Mouse (Mus musculus) ovary, postnatal 14 days (tissue): ENCODE measurements around the gene Abhd10.

ENCODE experiments used
- DNase-seq: peaks from one replicate; pipeline ENCODE4 v3.0.0; 2022; ENCODE audit warnings: low spot score

Gene Abhd10

GRCm38 (mm10) chr16:45742615-45743476 lies at the start of gene Abhd10:
TSS of gene Abhd10 (minus strand) at chr16:45742955.
- DNase-seq: peak; percentile 93

DNA sequence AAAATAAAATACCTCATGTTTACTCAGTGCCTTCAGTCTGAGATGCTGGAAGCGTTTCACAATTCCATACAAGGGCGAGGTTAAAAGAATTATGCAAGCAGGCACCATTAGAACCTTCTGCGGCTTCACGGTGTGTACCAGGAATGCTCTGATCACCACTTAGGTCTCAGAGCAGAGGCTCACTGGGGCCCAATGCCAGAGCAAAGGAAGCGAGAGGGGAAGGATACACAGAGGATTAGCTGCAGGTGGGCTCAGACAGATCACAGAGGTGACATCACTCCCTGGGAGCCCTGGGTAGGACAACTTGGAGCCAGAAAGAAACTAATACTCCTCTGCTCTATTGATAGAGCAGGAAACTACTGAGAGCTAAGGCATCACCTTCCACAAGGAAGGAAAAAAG lies 48.5 kb upstream of the Abhd10 start:
- no peak for DNase-seq

DNA sequence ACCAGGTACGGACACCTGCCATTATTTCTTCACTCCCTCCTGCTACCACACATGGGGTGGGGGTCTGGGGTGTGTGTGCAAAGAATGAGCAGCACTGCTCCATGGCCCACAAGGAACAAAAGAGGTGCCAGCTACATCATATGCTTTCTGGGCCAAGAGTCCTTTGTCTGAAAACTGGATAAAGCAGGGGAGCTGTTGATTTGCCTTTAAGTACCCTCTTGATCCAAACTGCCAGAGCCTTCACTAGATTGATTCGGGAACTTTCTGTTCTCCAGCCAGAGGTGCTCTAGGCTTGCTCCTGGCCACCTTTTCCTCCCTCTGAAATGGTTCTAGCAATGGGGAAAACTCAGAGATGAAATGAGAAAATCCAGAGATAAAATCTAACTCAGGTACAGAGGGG lies 46.6 kb upstream of the Abhd10 start:
- no peak for DNase-seq

DNA sequence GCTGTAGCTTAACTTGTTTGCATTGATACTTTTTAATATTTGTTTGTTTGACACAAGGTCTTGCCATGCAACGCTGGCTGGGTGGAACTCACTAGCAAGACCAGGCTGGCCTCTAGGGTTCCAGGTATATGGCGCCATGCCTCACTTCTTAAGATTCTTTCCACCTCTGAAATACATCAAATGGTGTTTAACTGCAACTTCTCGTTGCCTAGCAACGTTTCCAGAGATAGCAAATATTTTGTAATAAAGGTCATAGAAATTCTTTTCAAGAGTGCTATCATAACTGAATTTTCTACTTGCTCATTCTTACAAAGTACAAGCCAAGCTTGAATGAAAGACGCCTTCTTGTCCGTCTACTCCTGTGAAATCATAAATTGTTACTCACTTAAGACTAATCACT lies 44.9 kb upstream of the Abhd10 start:
- DNase-seq: no peak

- no peak for DNase-seq
Observed at GRCm38 (mm10) chr16:45786639-45787038, 43.9 kb upstream of the Abhd10 start.

- DNase-seq: no peak
Observed at GRCm38 (mm10) chr16:45780001-45780400, 37.2 kb upstream of the Abhd10 start.

GRCm38 (mm10) chr16:45774813-45775212 lies 32.1 kb upstream of the Abhd10 start:
- no peak for DNase-seq

GRCm38 (mm10) chr16:45770914-45771313 lies 28.2 kb upstream of the Abhd10 start:
- no peak for DNase-seq

GRCm38 (mm10) chr16:45767853-45768640 lies 25.3 kb upstream of the Abhd10 start:
- DNase-seq: no peak

DNA sequence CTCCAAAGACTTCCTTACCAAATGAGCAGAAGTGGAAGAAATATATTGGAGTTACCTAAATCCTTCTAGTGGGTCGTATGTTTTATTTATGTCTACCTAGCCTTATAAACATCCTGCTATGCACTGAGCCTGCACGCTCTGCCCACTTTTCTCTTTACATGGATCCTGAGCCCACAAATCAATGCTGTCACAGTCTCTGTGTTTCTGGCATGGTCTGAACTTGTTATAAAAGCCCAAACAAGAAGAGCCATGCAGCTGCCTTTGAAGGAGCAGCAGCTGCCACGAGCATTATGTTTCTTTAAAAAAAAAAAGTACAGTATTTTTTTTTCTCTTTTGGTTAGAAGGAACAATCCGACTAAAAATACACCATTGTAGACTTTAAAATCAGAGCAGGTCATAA lies 24.7 kb upstream of the Abhd10 start:
- DNase-seq: no peak

DNA sequence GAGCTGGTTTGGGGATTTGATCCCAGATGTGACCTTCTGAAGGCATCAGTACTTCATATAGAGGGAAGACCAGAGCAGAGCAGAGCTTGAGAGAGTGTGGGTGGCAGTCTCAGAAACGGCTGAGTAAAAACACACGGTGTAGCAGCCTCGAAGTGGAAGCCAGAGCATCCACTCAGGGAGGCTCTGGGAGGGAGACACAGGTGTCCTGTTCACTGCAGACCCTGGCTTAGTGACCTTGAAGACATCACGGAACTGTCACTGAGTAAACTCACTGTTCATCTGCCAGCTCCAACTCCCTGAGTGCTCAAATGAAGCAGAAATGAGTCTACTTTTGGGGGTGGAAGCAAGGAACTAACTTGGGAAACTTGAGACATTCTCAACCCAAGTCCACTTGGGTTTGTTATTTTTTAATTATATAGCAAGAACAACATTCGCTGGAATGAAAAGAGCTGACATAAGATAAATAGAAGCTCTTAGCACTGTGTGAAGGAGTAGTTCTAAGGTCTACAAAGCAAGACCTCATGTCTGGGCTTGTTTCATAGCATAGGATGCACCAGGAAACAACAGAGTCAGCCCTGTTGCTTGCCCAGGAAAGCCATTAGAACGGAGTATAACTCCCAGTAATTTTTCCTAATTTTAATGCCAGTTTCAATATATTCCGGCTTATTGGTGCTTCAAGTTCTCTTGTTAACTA lies 23.2 kb upstream of the Abhd10 start:
- DNase-seq: no peak

- no peak for DNase-seq
Observed at GRCm38 (mm10) chr16:45765102-45765501, 22.3 kb upstream of the Abhd10 start.

GRCm38 (mm10) chr16:45762859-45763505 lies 20.2 kb upstream of the Abhd10 start:
- no peak for DNase-seq

GRCm38 (mm10) chr16:45761425-45761824 lies 18.7 kb upstream of the Abhd10 start:
- no peak for DNase-seq

GRCm38 (mm10) chr16:45758726-45759269 lies 16.0 kb upstream of the Abhd10 start:
- DNase-seq: no peak

DNA sequence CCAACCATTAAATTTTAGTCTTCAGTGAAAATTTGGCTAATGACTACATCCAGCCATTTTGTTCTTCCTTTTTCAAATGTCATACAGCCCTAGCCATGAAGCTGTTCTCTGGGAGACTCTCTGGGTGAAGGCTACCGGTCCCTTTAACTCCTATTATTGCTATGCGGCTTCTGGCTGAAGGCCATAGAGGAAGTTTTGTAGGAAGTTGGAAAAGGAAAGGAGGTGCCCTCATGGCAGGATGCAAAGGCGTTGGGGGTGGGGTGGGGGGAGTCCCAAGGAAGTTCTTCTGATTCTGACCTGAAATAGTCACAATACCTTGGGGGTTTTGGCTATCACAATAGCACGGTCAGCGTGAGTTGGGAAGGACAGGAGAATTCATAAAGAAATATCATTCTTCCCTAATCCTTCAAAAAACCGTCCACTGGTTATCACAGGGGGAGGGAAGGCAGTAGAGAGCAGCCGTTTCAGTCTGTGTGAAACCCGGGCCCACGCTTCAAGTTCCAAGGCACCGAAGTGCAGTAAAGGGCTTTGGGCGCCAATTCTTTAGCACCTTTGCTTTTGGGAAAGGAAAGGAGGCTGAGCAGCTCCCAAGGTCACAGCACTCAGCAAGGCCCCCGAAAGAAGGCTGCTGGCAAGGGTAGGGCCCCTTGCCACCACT lies 14.8 kb upstream of the Abhd10 start:
- no peak for DNase-seq

DNA sequence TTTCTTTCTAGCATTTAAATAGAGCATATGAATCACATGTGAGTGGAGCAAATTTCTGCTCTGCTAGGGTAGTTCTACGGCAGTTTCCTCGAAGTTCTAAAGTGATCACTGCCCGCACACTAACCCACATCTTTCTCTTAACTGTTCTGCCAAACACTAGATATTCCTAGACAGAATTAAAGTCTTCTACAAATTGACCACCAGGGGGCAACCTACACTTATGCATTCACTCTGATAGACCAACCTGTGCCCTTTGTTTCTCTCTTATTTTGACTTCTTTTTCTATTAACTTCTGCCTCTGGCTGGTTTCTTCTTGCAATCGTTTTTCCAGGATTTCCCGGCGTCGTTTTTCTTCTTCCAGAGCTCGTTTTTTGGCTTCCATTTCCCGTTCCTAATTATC lies 14.1 kb upstream of the Abhd10 start:
- peak; percentile 38 for DNase-seq

DNA sequence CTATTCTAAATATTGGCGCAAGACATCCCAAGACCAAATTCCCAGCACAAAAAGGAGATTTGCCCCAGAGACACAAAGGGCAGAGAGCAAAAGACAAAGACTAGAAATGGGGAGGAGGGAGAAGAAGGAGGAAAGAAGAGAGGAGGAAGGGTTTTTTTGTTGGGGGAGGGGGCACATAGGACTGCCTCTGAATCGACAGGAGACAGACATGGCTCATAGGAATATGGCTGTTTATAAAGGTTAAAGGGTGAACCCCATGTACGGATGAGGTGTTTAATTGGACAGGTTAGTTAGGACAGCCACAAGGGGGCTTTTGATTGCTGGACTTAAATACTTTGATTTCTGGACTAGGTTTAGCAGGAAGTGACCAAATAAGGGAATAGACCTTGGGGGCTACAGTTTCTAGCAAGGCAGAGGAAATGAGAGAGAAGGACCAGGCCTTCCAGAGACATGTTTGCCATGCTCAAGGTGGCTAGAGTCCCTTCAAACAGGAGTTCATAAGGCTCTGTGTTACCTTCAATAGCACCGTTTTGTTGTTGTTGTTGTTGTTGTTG lies 913 bp upstream of the Abhd10 start:
- DNase-seq: no peak

DNA sequence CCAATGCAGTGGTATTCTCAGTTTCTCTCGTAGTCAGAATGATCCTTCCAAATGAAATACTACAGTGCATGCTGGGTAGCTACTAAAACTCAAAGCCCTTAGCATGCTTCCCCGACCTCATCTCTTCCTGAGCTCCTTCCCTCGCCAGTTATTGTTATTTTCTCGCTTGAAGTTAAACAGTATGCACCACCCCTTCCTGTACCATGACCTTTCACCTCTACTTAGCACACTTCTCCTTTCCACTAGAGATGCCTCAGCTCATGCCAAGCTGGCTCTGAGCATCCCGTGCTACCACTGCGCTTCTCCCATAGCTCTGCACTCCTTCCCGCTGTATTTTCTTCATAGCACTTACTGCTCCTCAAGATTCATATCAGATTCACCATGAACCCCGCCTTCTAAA lies 4.9 kb downstream of the Abhd10 start:
- no peak for DNase-seq

DNA sequence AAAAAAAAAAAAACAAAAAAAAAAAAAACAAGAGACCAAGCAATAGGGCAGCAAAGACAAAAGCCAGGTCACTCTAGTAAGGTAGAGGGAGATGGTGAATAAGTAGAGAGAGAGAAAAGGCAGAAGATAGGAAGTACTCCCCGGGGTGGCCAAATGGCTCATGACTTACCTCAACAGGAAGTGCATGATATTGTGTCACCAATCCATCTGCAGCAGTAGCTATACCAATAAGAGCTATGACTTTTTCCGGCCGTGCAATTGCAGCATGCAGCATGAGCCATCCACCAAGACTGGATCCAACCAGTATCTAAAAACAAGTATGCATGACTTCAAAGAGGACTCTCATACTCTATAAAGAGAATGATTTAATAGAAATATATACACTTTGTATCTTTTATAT lies 6.0 kb downstream of the Abhd10 start:
- no peak for DNase-seq

GRCm38 (mm10) chr16:45729163-45729562 lies 13.6 kb downstream of the Abhd10 start:
- DNase-seq: no peak
